Mouse (Mus musculus): ENCODE measurements around the gene Cnnm1. TPM values are rescaled to one million over a fixed set of nuclear protein-coding genes. Genes with fewer than 3 reads are reported as not detected.

Gene Cnnm1
- not detected in 2 replicates for polyA plus RNA-seq (2012; rRNA removed; ENCODE audit: low replicate concordance)

DNA sequence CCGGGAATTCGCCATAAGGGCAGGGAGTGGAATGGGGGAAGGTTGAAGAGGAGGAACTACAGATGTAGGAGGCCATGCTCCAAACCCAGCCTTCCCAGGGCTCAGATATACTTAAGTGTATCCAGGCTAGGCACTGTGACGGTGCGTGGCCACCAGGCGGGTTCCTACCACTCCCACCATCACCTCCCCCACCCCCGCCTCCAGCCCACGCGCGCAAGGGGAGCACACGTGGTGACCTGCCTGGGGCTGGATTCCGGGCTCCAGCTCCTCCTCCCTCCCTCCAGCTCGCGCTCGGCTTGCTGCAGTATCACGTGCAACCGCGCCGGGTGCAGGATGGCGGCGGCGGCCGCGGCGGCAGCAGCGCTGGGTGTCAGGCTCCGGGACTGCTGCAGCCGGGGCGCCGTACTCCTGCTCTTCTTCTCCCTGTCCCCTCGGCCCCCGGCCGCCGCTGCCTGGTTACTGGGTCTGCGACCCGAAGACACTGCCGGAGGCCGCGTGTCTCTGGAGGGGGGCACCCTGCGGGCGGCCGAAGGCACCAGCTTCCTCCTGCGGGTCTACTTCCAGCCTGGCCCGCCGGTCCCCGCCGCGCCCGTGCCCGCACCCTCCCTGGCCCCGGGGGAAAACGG, at the start of gene Cnnm1:
Gene Cnnm1, plus strand, starts transcription at position 325 of the 626 bp plus-strand sequence.

DNA sequence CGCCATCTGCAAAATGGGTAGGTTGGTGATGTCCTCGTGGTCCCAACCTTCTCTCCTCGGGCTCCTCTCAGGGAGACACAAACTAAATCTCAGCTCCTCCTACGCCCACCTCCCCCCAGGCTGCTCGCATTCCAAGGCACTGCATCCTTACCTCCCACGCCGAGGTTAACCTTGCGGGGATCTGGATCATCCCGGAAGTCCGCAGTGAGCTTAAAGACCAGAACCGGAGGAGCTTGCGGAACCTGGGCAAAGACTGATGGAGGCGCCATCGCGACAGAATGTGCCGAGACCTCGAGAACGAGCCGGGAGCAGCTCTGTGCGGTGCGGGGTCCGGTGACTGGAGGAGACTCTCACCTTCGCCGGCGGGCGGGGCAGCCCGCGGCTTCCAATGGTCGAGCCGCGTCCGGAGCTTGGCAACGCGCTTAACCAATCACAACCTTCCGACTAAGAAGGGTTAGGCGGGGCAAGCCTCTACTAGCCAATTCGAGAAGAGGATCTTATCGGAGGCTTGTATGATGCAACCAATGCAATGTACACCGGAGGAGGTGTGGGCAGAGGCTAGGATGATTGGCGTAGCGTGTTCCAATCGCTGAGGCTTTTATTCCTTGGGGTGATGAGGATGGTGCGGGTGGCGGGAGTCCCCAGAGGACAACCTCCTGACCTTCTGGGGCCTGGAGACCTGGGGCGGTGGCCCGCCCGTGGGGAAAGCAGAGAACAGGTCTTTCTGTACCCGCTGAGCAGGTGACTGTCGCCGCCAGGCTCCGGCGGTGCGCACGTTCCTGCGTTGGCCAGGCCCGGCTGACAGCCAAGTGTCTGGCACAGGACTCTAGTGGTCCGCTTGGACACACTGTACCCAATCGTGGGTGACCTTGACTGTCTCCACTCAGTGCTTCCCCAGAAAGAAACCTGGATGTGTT, 84.2 kb downstream of the Cnnm1 start, which contains the start of gene Got1:
Gene Got1, minus strand, starts transcription at position 419 of the 917 bp plus-strand sequence.

Other genes with a start within 250 kb of the Cnnm1 start
- 0.08 TPM in 1 of 2 replicates, not detected in the other for gene Hpse2, start 52.1 kb upstream of the Cnnm1 start, polyA plus RNA-seq (2012; rRNA removed; ENCODE audit: low replicate concordance)
- gene Got1, start 84.2 kb downstream of the Cnnm1 start, polyA plus RNA-seq (2012; rRNA removed; ENCODE audit: low replicate concordance) = 9.5 and 26.1 TPM in 2 replicates
- not detected in 2 replicates for gene Nkx2-3, start 171.9 kb downstream of the Cnnm1 start, polyA plus RNA-seq (2012; rRNA removed; ENCODE audit: low replicate concordance)
- gene Slc25a28, start 234.4 kb downstream of the Cnnm1 start, polyA plus RNA-seq (2012; rRNA removed; ENCODE audit: low replicate concordance) = 83.1 and 83.2 TPM in 2 replicates
- 4.5 and 9.0 TPM in 2 replicates for gene Entpd7, start 249.2 kb downstream of the Cnnm1 start, polyA plus RNA-seq (2012; rRNA removed; ENCODE audit: low replicate concordance)

Measured in subcutaneous adipose tissue, adult 2 months (tissue).